Mouse (Mus musculus) C2C12 (cell line): ENCODE results near the gene Pemt.

Experiments used
- CTCF ChIP-seq: IDR thresholded peaks from one replicate; pipeline ENCODE4 v1.5.1; 2011; ENCODE audit not compliant: control insufficient read depth, insufficient read depth, insufficient read length
- FOSL1 ChIP-seq: IDR thresholded peaks from one replicate; pipeline ENCODE4 v1.8.0; 2011; ENCODE audit warnings: mild to moderate bottlenecking, low read length; ENCODE audit not compliant: poor library complexity, insufficient read depth, severe bottlenecking
- MAX ChIP-seq: IDR thresholded peaks from one replicate; pipeline ENCODE4 v1.6.1; 2011; ENCODE audit warnings: mild to moderate bottlenecking, control low read depth
- MYOD1 ChIP-seq: IDR thresholded peaks from one replicate; pipeline ENCODE4 v1.6.1; 2011; ENCODE audit warnings: low read depth; ENCODE audit not compliant: control insufficient read depth, insufficient read length
- MYOG ChIP-seq: IDR thresholded peaks from one replicate; pipeline ENCODE4 v1.6.1; 2011; ENCODE audit not compliant: control insufficient read depth, insufficient read length; ENCODE audit errors: extremely low read depth
- USF1 ChIP-seq: IDR thresholded peaks from one replicate; pipeline ENCODE4 v1.6.1; 2011; ENCODE audit warnings: low read depth, mild to moderate bottlenecking, control low read depth, moderate library complexity

- peak; percentile 71 for TF ChIP-seq CTCF
- no peak for TF ChIP-seq MYOD1
- no peak for TF ChIP-seq MAX
- TF ChIP-seq FOSL1 = no peak
- TF ChIP-seq MYOG = no peak
- peak; percentile 18 for TF ChIP-seq USF1
These were observed 30.5 kb upstream of the Pemt start for GRCm38 (mm10) chr11:60076790-60077189.
